Mouse (Mus musculus): ENCODE data around the gene Baat. TPM values are rescaled to one million over a fixed set of nuclear protein-coding genes. Genes with fewer than 3 reads are reported as not detected.
A peak's percentile ranks its signal among the peaks of the same experiment; 100 is the strongest.
"Not testable (repeated sequence)": the region's sequence is repeated elsewhere in the genome, so short reads cannot be mapped to it uniquely, and the experiment has no call there.

Gene Baat
- polyA plus RNA-seq, 1 experiment from 2014 or later, result not detected

DNA sequence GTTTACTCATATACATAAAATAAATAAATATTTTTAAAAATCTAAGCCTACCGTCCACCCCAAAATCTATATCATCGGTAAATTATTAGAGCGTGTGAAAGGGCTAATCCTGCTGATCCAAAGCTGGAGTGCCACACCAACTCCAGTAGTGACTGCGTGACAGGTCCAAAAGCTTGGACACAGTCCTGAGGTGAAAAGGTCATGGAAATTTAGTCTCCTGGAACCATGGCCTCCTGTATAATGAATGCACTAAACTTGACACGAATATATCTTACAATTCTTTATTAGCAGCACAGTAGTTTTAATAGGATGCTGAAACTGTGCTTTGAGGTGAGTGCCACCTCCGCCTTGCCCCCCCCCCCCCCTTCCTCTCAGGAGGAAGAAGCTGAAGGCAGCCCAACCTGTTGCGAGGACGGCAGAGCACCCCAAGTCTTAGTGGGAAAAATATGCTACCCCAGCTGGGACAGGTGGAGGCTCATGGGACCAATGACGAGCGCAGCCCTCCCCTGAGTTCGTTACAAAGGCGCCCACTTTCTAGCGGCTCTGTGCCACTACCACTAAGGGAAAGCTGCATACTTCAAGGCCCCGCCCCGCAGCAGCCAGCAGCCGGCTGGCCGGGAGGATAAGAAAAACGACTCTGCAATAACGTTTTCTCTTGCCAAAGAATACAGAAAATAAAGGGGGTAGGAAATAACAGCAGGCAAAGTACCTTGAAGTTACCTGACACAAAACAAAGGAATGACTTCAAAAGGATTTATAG is 28.1 kb downstream of the Baat start:
- WGBS, result 22% methylated on average over 18 of the region's 19 CpGs
- Histone ChIP-seq H3K36me3 (ENCODE audit: control insufficient read depth, insufficient read depth, low read length) (no peaks in the 10 kb centered on the region), H3K4me3 (ENCODE audit: low read depth, low read length) (peak overlapping the region; percentile 14), H3K9me3 (ENCODE audit: control insufficient read depth, low read length) (no peaks in the 10 kb centered on the region), H3K4me2 (ENCODE audit: low read depth, low read length) (peak overlapping the region; percentile 52), H3K9ac (ENCODE audit: low read depth, low read length) (no peak overlapping the region), H3K4me1 (ENCODE audit: control insufficient read depth, insufficient read depth, low read length) (no peaks in the 10 kb centered on the region), H3K27ac (replicated peaks; ENCODE audit: low read depth, low read length) (no peak overlapping the region), H3K27me3 (replicated peaks; ENCODE audit: control insufficient read depth, insufficient read depth, low read length) (no peaks in the 10 kb centered on the region)
- peak; percentile 71 for DNase-seq (ENCODE audit: low spot score)
- ATAC-seq (ENCODE audit: low read depth), result peak; percentile 69

DNA sequence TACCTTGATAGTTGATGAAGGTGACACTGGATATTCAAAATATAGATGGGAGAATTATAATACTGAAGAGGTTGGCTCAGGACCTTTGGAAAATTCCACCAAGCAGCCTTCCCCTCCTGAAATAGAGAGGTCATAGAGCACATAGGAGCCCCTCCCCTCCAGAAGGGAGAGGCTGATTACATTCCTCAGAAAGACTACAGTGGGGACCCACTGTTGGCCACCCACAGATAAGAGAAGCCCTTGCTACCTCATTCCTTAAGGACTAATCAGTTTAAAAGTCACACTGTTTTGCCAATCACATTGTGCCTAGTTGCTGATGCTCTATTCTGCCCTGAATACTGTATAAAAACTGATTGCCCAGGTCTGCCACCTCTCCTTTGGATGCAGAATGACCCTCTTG is 31.8 kb downstream of the Baat start:
- no peaks in the 10 kb centered on the region for H3K9me3 ChIP-seq (ENCODE audit: control insufficient read depth, low read length)
- no peak overlapping the region for H3K4me3 ChIP-seq (ENCODE audit: low read depth, low read length)
- no peak overlapping the region for H3K4me2 ChIP-seq (ENCODE audit: low read depth, low read length)
- H3K36me3 ChIP-seq (ENCODE audit: control insufficient read depth, insufficient read depth, low read length), result no peaks in the 10 kb centered on the region
- no peaks in the 10 kb centered on the region for H3K27me3 ChIP-seq (replicated peaks; ENCODE audit: control insufficient read depth, insufficient read depth, low read length)
- no peak overlapping the region for H3K9ac ChIP-seq (ENCODE audit: low read depth, low read length)
- no peak overlapping the region for H3K27ac ChIP-seq (replicated peaks; ENCODE audit: low read depth, low read length)
- ATAC-seq (ENCODE audit: low read depth) (no peak), DNase-seq (ENCODE audit: low spot score) (no peak)
- no peaks in the 10 kb centered on the region for H3K4me1 ChIP-seq (ENCODE audit: control insufficient read depth, insufficient read depth, low read length)

DNA sequence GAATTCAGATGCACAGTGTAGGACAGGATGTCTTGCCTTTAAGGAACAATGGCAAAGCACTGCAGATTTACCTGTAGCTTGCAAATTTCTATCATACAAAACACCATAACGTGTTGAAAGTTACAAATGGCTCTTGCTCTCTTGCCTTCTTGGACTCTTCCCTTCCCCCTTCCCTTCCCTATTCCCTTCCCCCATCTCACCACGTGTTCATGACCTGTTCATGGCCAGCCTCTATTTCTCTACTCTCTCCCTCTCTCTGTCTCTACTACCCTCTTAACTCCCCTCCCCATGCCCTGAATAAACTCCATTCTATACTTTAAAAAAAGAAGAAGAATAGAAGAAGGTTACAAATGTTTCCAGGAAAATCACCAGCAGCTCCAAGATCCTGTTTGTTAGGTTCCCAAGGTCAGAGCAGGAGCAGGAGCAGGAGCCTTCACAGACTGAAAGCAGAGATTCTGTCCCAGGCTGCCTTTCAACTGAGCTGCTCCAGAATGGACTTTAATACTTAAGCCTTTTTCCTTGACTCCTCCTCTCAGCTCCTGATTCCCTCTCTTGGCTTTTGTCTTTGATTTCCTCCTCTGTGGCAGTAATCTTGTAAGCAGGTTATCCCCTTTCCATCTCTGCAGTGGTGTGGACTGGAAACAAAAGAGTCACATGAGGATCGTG is 32.8 kb downstream of the Baat start, which contains the start of gene Acnat1:
Gene Acnat1 (minus strand): TSS at position 478 of the 666 bp plus-strand sequence.
- no peaks in the 10 kb centered on the region for H3K27me3 ChIP-seq (replicated peaks; ENCODE audit: control insufficient read depth, insufficient read depth, low read length)
- H3K4me2 ChIP-seq (ENCODE audit: low read depth, low read length), result no peak within 1 kb of the TSS
- no peak within 1 kb of the TSS for H3K4me3 ChIP-seq (ENCODE audit: low read depth, low read length)
- H3K9ac ChIP-seq (ENCODE audit: low read depth, low read length), result no peak within 1 kb of the TSS
- no peak within 1 kb of the TSS for H3K27ac ChIP-seq (replicated peaks; ENCODE audit: low read depth, low read length)
- H3K9me3 ChIP-seq (ENCODE audit: control insufficient read depth, low read length), result no peaks in the 10 kb centered on the region
- no peaks in the 10 kb centered on the region for H3K4me1 ChIP-seq (ENCODE audit: control insufficient read depth, insufficient read depth, low read length)
- ATAC-seq (ENCODE audit: low read depth) (no peak), DNase-seq (ENCODE audit: low spot score) (no peak)
- WGBS, result 34% methylated on average over 3 of the region's 3 CpGs
- no peaks in the 10 kb centered on the region for H3K36me3 ChIP-seq (ENCODE audit: control insufficient read depth, insufficient read depth, low read length)

DNA sequence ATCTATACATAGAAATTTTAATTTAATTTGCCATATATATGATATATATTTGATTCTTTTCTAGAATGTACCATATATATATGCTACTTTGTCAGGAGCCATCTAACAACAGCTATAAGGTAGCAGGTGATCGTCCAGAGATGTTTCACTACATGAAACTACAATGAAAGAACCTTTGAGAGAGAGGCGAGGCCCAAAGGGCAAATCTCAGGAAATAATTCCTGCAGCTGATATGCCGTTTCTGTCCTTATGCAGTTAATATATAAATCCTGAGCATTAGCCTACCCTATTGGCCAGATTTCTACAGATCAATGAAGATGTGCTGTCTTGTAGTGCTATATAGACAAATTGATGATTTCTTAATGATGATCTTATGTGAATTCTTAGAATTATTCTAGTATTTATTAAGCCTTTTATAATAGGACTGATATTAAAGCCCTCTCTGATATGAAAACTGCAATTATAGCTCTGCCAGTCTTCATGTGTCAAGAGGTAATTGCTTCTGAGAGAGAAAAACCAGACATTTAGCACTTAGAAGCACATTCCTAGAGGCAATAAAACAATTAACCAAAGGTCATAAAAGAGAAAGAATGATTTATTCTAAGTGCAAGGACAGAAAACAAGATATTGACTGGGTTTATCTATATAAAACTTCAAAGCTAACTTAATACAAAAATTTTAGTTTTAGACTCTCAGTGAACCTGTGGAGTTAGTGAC is 36.8 kb downstream of the Baat start:
- H3K9ac ChIP-seq (ENCODE audit: low read depth, low read length), result no peak overlapping the region
- no peaks in the 10 kb centered on the region for H3K4me1 ChIP-seq (ENCODE audit: control insufficient read depth, insufficient read depth, low read length)
- H3K36me3 ChIP-seq (ENCODE audit: control insufficient read depth, insufficient read depth, low read length), result no peaks in the 10 kb centered on the region
- H3K9me3 ChIP-seq (ENCODE audit: control insufficient read depth, low read length), result no peaks in the 10 kb centered on the region
- H3K27me3 ChIP-seq (replicated peaks; ENCODE audit: control insufficient read depth, insufficient read depth, low read length), result no peaks in the 10 kb centered on the region
- H3K27ac ChIP-seq (replicated peaks; ENCODE audit: low read depth, low read length), result no peak overlapping the region
- 72% methylated on average over 3 of the region's 3 CpGs for WGBS
- DNase-seq (ENCODE audit: low spot score) (no peak), ATAC-seq (ENCODE audit: low read depth) (no peak)
- no peak overlapping the region for H3K4me2 ChIP-seq (ENCODE audit: low read depth, low read length)
- no peak overlapping the region for H3K4me3 ChIP-seq (ENCODE audit: low read depth, low read length)

DNA sequence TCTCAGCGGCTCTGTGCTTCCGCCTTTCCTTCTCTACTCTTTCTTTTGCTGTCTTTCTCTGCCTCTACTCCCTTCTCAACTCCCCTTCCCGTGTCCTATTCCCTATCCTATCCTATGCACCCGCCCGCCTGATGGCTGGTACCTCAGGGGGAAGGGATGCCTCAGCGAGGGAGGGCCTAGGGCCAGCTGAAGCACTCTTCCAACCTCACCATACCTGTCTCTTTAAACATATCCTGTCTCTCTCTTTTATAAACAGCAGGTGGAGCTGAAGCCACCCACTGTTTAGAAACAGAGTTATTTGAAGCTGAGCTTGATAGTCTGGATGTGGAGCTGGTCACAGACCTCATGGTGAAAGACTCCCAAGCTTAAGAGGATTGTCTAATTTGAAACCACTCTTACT is 39.0 kb downstream of the Baat start:
- no peak for ATAC-seq (ENCODE audit: low read depth)
- Histone ChIP-seq H3K4me1 (ENCODE audit: control insufficient read depth, insufficient read depth, low read length) (no peaks in the 10 kb centered on the region), H3K27me3 (replicated peaks; ENCODE audit: control insufficient read depth, insufficient read depth, low read length) (no peaks in the 10 kb centered on the region)

DNA sequence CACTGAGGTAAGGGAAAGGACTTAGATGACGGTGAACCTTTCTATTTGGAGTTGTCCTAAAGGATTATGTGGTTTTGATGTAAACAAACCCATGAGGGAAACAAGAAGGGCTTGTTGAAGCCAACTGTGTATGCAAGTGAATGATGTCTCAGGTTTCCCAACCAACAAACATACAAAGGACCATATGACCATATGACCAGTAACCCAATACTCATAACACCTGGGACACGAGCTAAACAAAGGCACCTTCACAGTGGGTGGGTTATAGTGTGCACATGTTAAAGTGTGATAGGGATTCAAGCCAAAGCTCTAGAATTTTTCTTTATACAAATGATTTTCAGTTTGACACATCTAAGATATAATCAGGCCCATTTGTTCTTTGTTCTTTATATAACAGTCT is 50.2 kb downstream of the Baat start:
- no peaks in the 10 kb centered on the region for H3K4me1 ChIP-seq (ENCODE audit: control insufficient read depth, insufficient read depth, low read length)
- peak; percentile 54 for DNase-seq (ENCODE audit: low spot score)
- no peaks in the 10 kb centered on the region for H3K27me3 ChIP-seq (replicated peaks; ENCODE audit: control insufficient read depth, insufficient read depth, low read length)
- no peak overlapping the region for H3K27ac ChIP-seq (replicated peaks; ENCODE audit: low read depth, low read length)
- H3K36me3 ChIP-seq (ENCODE audit: control insufficient read depth, insufficient read depth, low read length), result no peaks in the 10 kb centered on the region
- H3K9ac ChIP-seq (ENCODE audit: low read depth, low read length), result no peak overlapping the region
- 46% methylated on average over 2 of the region's 2 CpGs for WGBS
- no peak overlapping the region for H3K4me2 ChIP-seq (ENCODE audit: low read depth, low read length)
- no peak overlapping the region for H3K4me3 ChIP-seq (ENCODE audit: low read depth, low read length)
- H3K9me3 ChIP-seq (ENCODE audit: control insufficient read depth, low read length), result no peaks in the 10 kb centered on the region
- peak; percentile 88 for ATAC-seq (ENCODE audit: low read depth)

More for the DNA sequence above, 39.0 kb downstream of the Baat start:
- no peak overlapping the region for H3K27ac ChIP-seq (replicated peaks; ENCODE audit: low read depth, low read length)
- H3K36me3 ChIP-seq (ENCODE audit: control insufficient read depth, insufficient read depth, low read length), result no peaks in the 10 kb centered on the region
- H3K9me3 ChIP-seq (ENCODE audit: control insufficient read depth, low read length), result no peaks in the 10 kb centered on the region
- H3K4me2 ChIP-seq (ENCODE audit: low read depth, low read length), result no peak overlapping the region
- 93% methylated on average over 6 of the region's 6 CpGs for WGBS
- no peak for DNase-seq (ENCODE audit: low spot score)
- H3K9ac ChIP-seq (ENCODE audit: low read depth, low read length), result no peak overlapping the region
- H3K4me3 ChIP-seq (ENCODE audit: low read depth, low read length), result no peak overlapping the region

DNA sequence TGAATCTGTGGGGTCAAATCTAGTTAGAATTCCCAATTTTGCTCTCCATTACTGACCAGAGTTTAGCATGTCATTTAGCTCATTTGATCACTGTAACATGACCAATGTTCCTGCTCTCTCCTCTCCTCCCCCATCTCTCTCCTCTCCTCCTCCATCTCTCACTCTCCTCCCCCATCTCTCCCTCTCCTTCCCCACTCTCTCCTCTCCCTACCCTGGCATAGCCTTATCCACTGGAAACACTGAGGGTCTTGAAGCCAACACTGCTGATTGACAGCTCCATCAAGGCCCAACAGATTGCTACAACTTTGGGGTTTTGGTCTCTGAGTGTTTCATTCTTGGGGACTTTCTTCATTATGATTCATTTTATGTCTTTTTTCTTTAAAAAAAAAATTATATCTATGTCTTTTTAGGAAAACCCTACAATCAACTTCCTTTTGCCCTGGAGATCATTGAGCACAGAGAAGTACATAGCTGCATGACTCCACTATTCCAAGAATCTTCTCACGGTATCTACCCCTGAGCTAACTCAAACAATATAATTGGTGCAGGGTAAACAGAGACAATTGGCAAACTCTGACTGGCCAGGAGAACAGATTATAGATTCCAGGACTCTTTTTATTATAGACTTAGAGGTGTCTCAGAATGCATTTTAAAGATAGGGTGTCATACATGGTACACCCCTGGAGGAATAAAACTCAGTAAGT is 54.4 kb downstream of the Baat start:
- DNase-seq (ENCODE audit: low spot score), result no peak
- no peaks in the 10 kb centered on the region for H3K27me3 ChIP-seq (replicated peaks; ENCODE audit: control insufficient read depth, insufficient read depth, low read length)
- 57% methylated on average over 1 of the region's 1 CpGs for WGBS
- no peak overlapping the region for H3K4me3 ChIP-seq (ENCODE audit: low read depth, low read length)
- H3K9me3 ChIP-seq (ENCODE audit: control insufficient read depth, low read length), result no peaks in the 10 kb centered on the region
- H3K36me3 ChIP-seq (ENCODE audit: control insufficient read depth, insufficient read depth, low read length), result no peaks in the 10 kb centered on the region
- H3K9ac ChIP-seq (ENCODE audit: low read depth, low read length), result no peak overlapping the region
- H3K27ac ChIP-seq (replicated peaks; ENCODE audit: low read depth, low read length), result no peak overlapping the region
- no peaks in the 10 kb centered on the region for H3K4me1 ChIP-seq (ENCODE audit: control insufficient read depth, insufficient read depth, low read length)
- no peak for ATAC-seq (ENCODE audit: low read depth)
- no peak overlapping the region for H3K4me2 ChIP-seq (ENCODE audit: low read depth, low read length)

DNA sequence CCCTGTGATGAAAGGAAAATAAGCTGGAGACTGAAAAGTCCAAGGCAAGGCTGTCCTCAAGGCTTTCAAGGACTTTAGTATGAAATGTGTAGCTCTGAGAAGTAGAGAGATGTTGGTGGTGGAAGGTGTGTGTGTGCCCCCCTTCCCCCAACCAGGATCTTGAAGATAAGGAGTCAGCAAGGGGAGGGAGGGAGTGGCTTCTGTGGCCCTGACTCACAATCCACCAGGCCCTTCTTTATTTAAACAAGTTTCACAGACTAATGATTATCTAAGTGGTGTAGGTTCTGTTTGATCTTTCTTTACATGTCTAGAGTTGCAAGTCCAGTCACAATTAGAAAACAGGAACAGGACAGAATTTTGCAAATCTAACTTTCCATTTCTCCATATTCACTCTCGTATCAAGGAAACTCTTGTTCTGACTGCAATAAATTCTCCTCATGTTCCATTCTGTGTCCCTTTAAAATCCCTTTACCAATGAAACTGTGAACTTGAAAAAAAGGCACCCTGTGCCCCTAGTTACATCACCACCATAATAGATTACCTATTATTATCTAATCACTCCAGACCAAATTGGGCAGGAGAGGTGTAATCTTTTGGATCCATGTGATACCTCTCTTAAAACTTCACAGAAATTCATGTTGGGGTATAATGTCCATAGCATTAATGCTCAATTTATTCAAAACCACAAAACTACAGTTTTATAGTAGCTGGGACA is 55.1 kb downstream of the Baat start:
- ATAC-seq (ENCODE audit: low read depth); H3K4me3 ChIP-seq (ENCODE audit: low read depth, low read length); H3K4me1 ChIP-seq (ENCODE audit: control insufficient read depth, insufficient read depth, low read length); H3K9ac ChIP-seq (ENCODE audit: low read depth, low read length); H3K9me3 ChIP-seq (ENCODE audit: control insufficient read depth, low read length); H3K4me2 ChIP-seq (ENCODE audit: low read depth, low read length); H3K27me3 ChIP-seq (replicated peaks; ENCODE audit: control insufficient read depth, insufficient read depth, low read length); H3K27ac ChIP-seq (replicated peaks; ENCODE audit: low read depth, low read length); H3K36me3 ChIP-seq (ENCODE audit: control insufficient read depth, insufficient read depth, low read length); DNase-seq (ENCODE audit: low spot score): not testable (repeated sequence)
- WGBS, result 50% methylated on average over 1 of the region's 1 CpGs

Measured in embryonic facial prominence, embryonic 14.5 days (tissue).